Comparison of ENCODE assay signal across 7 mouse cellular contexts in genomic region chr3:94785958-94786357, GRCm38 (mm10). TPM values are rescaled to one million over a fixed set of nuclear protein-coding genes. Genes with fewer than 3 reads are reported as not detected.
DNase-seq lines count a peak whose midpoint lies in the region; ATAC-seq and TF ChIP-seq lines count a peak whose summit lies in the region.

No protein-coding gene starts in this region.

- H3K9ac ChIP-seq in forebrain, embryonic 12.5 days, result peak overlapping the region; percentile 68
- peak overlapping the region; percentile 46 for H3K9ac ChIP-seq in stomach, embryonic 15.5 days

- DNase-seq in spleen, adult 2 months (ENCODE audit: low read depth in 1 of 2, low spot score in 2 of 2), result no peak
- no peak for DNase-seq in spleen, postnatal 4 days (ENCODE audit: low spot score in 2 of 2)
- peak; percentile 19 for DNase-seq in liver
- DNase-seq in gastrocnemius, adult 18-20 months (ENCODE audit: low spot score), result no peak
- DNase-seq in left cerebral cortex, adult 18-20 months (ENCODE audit: low spot score in 2 of 2), result no peak

- peak overlapping the region; percentile 63 for H3K4me3 ChIP-seq in spleen, adult 2 months (ENCODE audit: extremely low read depth, insufficient read depth, insufficient read length)
- peak overlapping the region; percentile 53 for H3K4me3 ChIP-seq in forebrain, embryonic 12.5 days (replicated peaks)
- H3K4me3 ChIP-seq in stomach, embryonic 15.5 days (replicated peaks), result peak overlapping the region; percentile 55

- no peaks in the 10 kb centered on the region for H3K9me3 ChIP-seq in forebrain, embryonic 12.5 days
- H3K9me3 ChIP-seq in stomach, embryonic 15.5 days, result no peaks in the 10 kb centered on the region

- 5% methylated on average over 14 of the region's 14 CpGs for WGBS in spleen, adult 2 months
- WGBS in forebrain, embryonic 12.5 days, result under 1% methylated on average over 14 of the region's 14 CpGs
- WGBS in stomach, embryonic 15.5 days, result 1% methylated on average over 14 of the region's 14 CpGs

- no peak for TF ChIP-seq POLR2A in spleen, adult 2 months (IDR thresholded peaks at IDR 0.05; ENCODE audit: low read depth, low read length)

- peaks cover 6% of the 10 kb centered on the region; the same call in 1 of the 2 replicates for H3K4me1 ChIP-seq in spleen, adult 2 months (ENCODE audit: control insufficient read depth, insufficient read depth, insufficient read length)
- H3K4me1 ChIP-seq in forebrain, embryonic 12.5 days, result peaks cover 22% of the 10 kb centered on the region
- H3K4me1 ChIP-seq in stomach, embryonic 15.5 days, result peaks cover 12% of the 10 kb centered on the region

- no peak; the same call in 1 of the 2 replicates for ATAC-seq in forebrain, embryonic 12.5 days (ENCODE audit: low FRiP score)
- peak; percentile 18; the same call in 1 of the 2 replicates for ATAC-seq in stomach, embryonic 15.5 days (ENCODE audit: insufficient read depth, low FRiP score, low read depth)

- no peak for TF ChIP-seq CTCF in spleen, adult 2 months (IDR thresholded peaks at IDR 0.05; ENCODE audit: extremely low read depth, insufficient read depth, insufficient read length, insufficient replicate concordance)

- no peaks in the 10 kb centered on the region for H3K36me3 ChIP-seq in spleen, adult 2 months (ENCODE audit: control insufficient read depth, insufficient read depth, low read length)
- no peaks in the 10 kb centered on the region for H3K36me3 ChIP-seq in forebrain, embryonic 12.5 days (replicated peaks)
- no peaks in the 10 kb centered on the region for H3K36me3 ChIP-seq in stomach, embryonic 15.5 days

- H3K4me2 ChIP-seq in forebrain, embryonic 12.5 days, result peak overlapping the region; percentile 85
- H3K4me2 ChIP-seq in stomach, embryonic 15.5 days, result peak overlapping the region; percentile 85

- H3K27ac ChIP-seq in spleen, adult 2 months (ENCODE audit: insufficient read depth, low read length), result no peak overlapping the region
- H3K27ac ChIP-seq in forebrain, embryonic 12.5 days, result no peak overlapping the region
- peak overlapping the region; percentile 67; the same call in 1 of the 2 replicates for H3K27ac ChIP-seq in stomach, embryonic 15.5 days

- H3K27me3 ChIP-seq in spleen, adult 2 months (ENCODE audit: control insufficient read depth, insufficient read depth, low read length), result peaks cover 8% of the 10 kb centered on the region
- 0 out of 2 replicates have a peak, but pooled peaks cover 11% of the 10 kb centered on the region for H3K27me3 ChIP-seq in forebrain, embryonic 12.5 days
- H3K27me3 ChIP-seq in stomach, embryonic 15.5 days (replicated peaks), result no peaks in the 10 kb centered on the region

RNA-seq across cellular contexts. Expression of gene Cgn, which starts 0.3 kb away (rescaled TPM):
- 0.11 and 0.22 TPM in 2 replicates for polyA plus RNA-seq in spleen, adult 2 months (2012; rRNA removed)
- polyA plus RNA-seq in forebrain, embryonic 12.5 days (2016; fragmentation: Nextera tagmentation; extraction: Ambion mirVana), result 5.9 and 6.0 TPM in 2 replicates
- 51.0 and 56.7 TPM in 2 replicates for polyA plus RNA-seq in stomach, embryonic 15.5 days (2015; fragmentation: Nextera tagmentation; extraction: Ambion mirVana)
- total RNA-seq in gastrocnemius, adult 18-20 months (2021), result under 1 TPM; 0.05 to 0.14 TPM
- total RNA-seq in left cerebral cortex, adult 18-20 months (2021), result 1 to 10 TPM; 3.2 to 3.6 TPM

RNA-seq across cellular contexts. Expression of gene Pogz, which starts 51.4 kb away (rescaled TPM):
- polyA plus RNA-seq in spleen, adult 2 months (2012; rRNA removed), result 24.8 and 26.2 TPM in 2 replicates
- 27.6 and 28.8 TPM in 2 replicates for polyA plus RNA-seq in forebrain, embryonic 12.5 days (2016; fragmentation: Nextera tagmentation; extraction: Ambion mirVana)
- polyA plus RNA-seq in stomach, embryonic 15.5 days (2015; fragmentation: Nextera tagmentation; extraction: Ambion mirVana), result 14.6 and 15.3 TPM in 2 replicates
- total RNA-seq in gastrocnemius, adult 18-20 months (2021), result 10 to 100 TPM; 13.0 to 16.4 TPM
- total RNA-seq in left cerebral cortex, adult 18-20 months (2021), result 10 to 100 TPM; 53.4 to 54.2 TPM
